Mouse (Mus musculus) heart, adult 2 months (tissue): ENCODE results near the gene Nav3.

Source experiments
- CTCF ChIP-seq: fragments of 200-600 bp; IDR thresholded peaks from 2 replicates; pipeline ENCODE4 v1.8.1; 2022; ENCODE audit warnings: antibody characterized with exemption, mild to moderate bottlenecking, moderate library complexity
- EP300 ChIP-seq: fragments of 200-500 bp; IDR thresholded peaks from 2 replicates; pipeline ENCODE4 v1.6.1; 2011; ENCODE audit warnings: low read depth, low read length, control low read depth; ENCODE audit not compliant: insufficient read depth
- POLR2A ChIP-seq: fragments of 200-500 bp; IDR thresholded peaks from 2 replicates; pipeline ENCODE4 v1.6.1; 2011; ENCODE audit warnings: mild to moderate bottlenecking, low read depth, low read length, control low read depth; ENCODE audit not compliant: insufficient read depth

DNA sequence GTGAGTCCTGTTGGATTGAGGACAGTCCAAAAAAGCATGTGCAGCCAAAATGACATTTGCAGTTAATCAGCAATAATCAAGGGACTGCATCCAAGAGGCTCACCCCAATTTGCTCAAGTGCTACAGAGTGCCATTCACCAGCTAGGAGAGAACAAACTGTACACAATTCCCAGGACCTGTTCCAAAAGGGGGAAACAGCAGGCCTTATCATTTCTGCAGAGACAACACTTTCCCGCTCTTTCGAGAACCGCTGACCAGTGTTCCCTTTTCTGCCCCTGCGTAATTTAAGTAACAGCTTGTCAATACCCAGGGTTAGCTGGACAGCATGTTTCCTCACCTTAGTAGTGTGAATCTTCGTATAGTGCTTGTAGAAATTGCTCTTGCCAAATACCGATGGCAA is 55.4 kb downstream of the Nav3 start:
- TF ChIP-seq CTCF = no peak
- TF ChIP-seq POLR2A = no peak
- no peak for TF ChIP-seq EP300
